Mouse (Mus musculus) left cerebral cortex, postnatal 25 days (tissue): ENCODE data around the gene Sdf2. TPM values are rescaled to one million over a fixed set of nuclear protein-coding genes. Genes with fewer than 3 reads are reported as not detected.

Experiments
- total RNA-seq, 2 experiments: library from RNA; stranded (reverse); gene quantifications; 2 replicates each; pipeline ENCODE4 v1.2.3; 2021

Sdf2 gene
- total RNA-seq, 2 experiments from 2014 or later: 67.8 to 68.8 TPM

Other genes with a start within 250 kb of the Sdf2 start
- gene Dhrs13, start 213.5 kb upstream of the Sdf2 start, total RNA-seq: 1 to 10 TPM; 7.9 to 8.9 TPM
- gene Flot2, start 207.8 kb upstream of the Sdf2 start, total RNA-seq: 10 to 100 TPM; 95.5 to 96.8 TPM
- 10 to 100 TPM; 18.7 to 20.3 TPM for gene Eral1, start 165.4 kb upstream of the Sdf2 start, total RNA-seq
- 10 to 100 TPM; 28.2 to 29.6 TPM for gene Fam222b, start 151.1 kb upstream of the Sdf2 start, total RNA-seq
- gene Traf4, start 80.2 kb upstream of the Sdf2 start, total RNA-seq: 10 to 100 TPM; 11.3 to 12.5 TPM
- gene Nek8, start 69.1 kb upstream of the Sdf2 start, total RNA-seq: 1 to 10 TPM; 3.1 to 3.2 TPM
- 10 to 100 TPM; 29.2 to 30.1 TPM for gene Tlcd1, start 69.0 kb upstream of the Sdf2 start, total RNA-seq
- 100 to 1,000 TPM; 616 to 654 TPM for gene Rpl23a, start 62.2 kb upstream of the Sdf2 start, total RNA-seq
- 10 to 100 TPM; 20.2 to 24.8 TPM for gene Rab34, start 57.3 kb upstream of the Sdf2 start, total RNA-seq
- gene Proca1, start 52.4 kb upstream of the Sdf2 start, total RNA-seq: 1 to 10 TPM; 6.2 to 6.4 TPM
- 10 to 100 TPM; 92.2 to 95.8 TPM for gene Supt6, start 241 bp downstream of the Sdf2 start, total RNA-seq
- 100 to 1,000 TPM; 179 to 197 TPM for gene 2610507B11Rik, start 16.0 kb downstream of the Sdf2 start, total RNA-seq
- 10 to 100 TPM; 15.3 to 19.1 TPM for gene BC030499, start 45.1 kb downstream of the Sdf2 start, total RNA-seq
- gene Spag5, start 55.8 kb downstream of the Sdf2 start, total RNA-seq: 1 to 10 TPM; 8.0 to 8.9 TPM
- 100 to 1,000 TPM; 771 to 821 TPM for gene Aldoc, start 77.2 kb downstream of the Sdf2 start, total RNA-seq
- 10 to 100 TPM; 67.0 to 67.7 TPM for gene Pigs, start 82.7 kb downstream of the Sdf2 start, total RNA-seq
- 10 to 100 TPM; 27.9 to 30.2 TPM for gene Unc119, start 97.7 kb downstream of the Sdf2 start, total RNA-seq
- under 1 TPM in 1 of 2 experiments, not detected in 1; 0.09 TPM for gene Foxn1, start 140.8 kb downstream of the Sdf2 start, total RNA-seq
- not detected for gene Slc13a2, start 176.5 kb downstream of the Sdf2 start, total RNA-seq
- 10 to 100 TPM; 10.5 to 11.2 TPM for gene Slc46a1, start 220.0 kb downstream of the Sdf2 start, total RNA-seq